Mouse (Mus musculus) MEL (cell line): ENCODE measurements around the gene Rec8. TPM values are rescaled to one million over a fixed set of nuclear protein-coding genes. Genes with fewer than 3 reads are reported as not detected.
A peak's percentile ranks its signal among the peaks of the same experiment; 100 is the strongest.

ENCODE experiments used
- DNase-seq: peaks from one replicate; pipeline ENCODE4 v3.0.0; 2011; ENCODE audit warnings: low read depth, low spot score
- H3K27ac ChIP-seq: 2 replicates; pipeline ENCODE4 v1.5.1; 2012; ENCODE audit warnings: low read depth, mild to moderate bottlenecking, control low read depth, low read length, moderate library complexity; ENCODE audit not compliant: control insufficient read depth
- H3K27me3 ChIP-seq, 2 experiments: fragments of 150-350 bp in 1 of 2; sonication (generic) in 1 of 2; 2 replicates each; pipeline ENCODE4 v1.6.1; 2012; ENCODE audit warnings: low read length in 2 of 2, mild to moderate bottlenecking in 2 of 2, improper control_type of control experiment in 1 of 2, moderate library complexity in 1 of 2; ENCODE audit not compliant: insufficient read depth in 2 of 2, control insufficient read depth in 1 of 2
- H3K36me3 ChIP-seq, 2 experiments: 2 replicates each; pipeline ENCODE4 v1.6.1; 2012 to 2014; ENCODE audit warnings: low read length in 2 of 2, improper control_type of control experiment in 1 of 2, inconsistent platforms in 1 of 2, mild to moderate bottlenecking in 1 of 2; ENCODE audit not compliant: insufficient read depth in 2 of 2, control insufficient read depth in 1 of 2
- H3K4me1 ChIP-seq, 2 experiments: fragments of 150-350 bp in 1 of 2; sonication (generic) in 1 of 2; 2 replicates each; pipeline ENCODE4 v1.6.1; 2012; ENCODE audit warnings: low read length in 2 of 2, improper control_type of control experiment in 1 of 2, mild to moderate bottlenecking in 1 of 2; ENCODE audit not compliant: insufficient read depth in 2 of 2, control insufficient read depth in 1 of 2
- H3K4me3 ChIP-seq, 2 experiments: fragments of 150-350 bp in 1 of 2; sonication (generic) in 1 of 2; 2 replicates each; pipeline ENCODE4 v1.5.1; 2012; ENCODE audit warnings: low read depth in 2 of 2, low read length in 2 of 2, mild to moderate bottlenecking in 2 of 2, moderate library complexity in 2 of 2, control low read depth in 1 of 2, improper control_type of control experiment in 1 of 2; ENCODE audit not compliant: control insufficient read depth in 1 of 2, insufficient read depth in 1 of 2
- H3K79me2 ChIP-seq: 2 replicates; pipeline ENCODE4 v1.6.1; 2012; ENCODE audit warnings: mild to moderate bottlenecking, low read length, moderate library complexity; ENCODE audit not compliant: control insufficient read depth, poor library complexity, insufficient read depth
- H3K9ac ChIP-seq: 2 replicates; pipeline ENCODE4 v1.6.1; 2012; ENCODE audit warnings: low read depth, mild to moderate bottlenecking, control low read depth, low read length, moderate library complexity; ENCODE audit not compliant: control insufficient read depth, poor library complexity, severe bottlenecking
- H3K9me3 ChIP-seq: fragments of 150-350 bp; sonication (generic); replicated peaks from 2 replicates; pipeline ENCODE4 v1.6.1; 2012; ENCODE audit warnings: mild to moderate bottlenecking, low read length, improper control_type of control experiment, moderate library complexity; ENCODE audit not compliant: insufficient read depth
- BHLHE40 ChIP-seq: IDR thresholded peaks from 2 replicates; pipeline ENCODE4 v1.6.1; 2012; ENCODE audit warnings: low read depth, mild to moderate bottlenecking, inconsistent platforms, low read length, improper control_type of control experiment, borderline replicate concordance
- CTCF ChIP-seq, 3 experiments: IDR thresholded peaks in 2 of 3; conservative IDR thresholded peaks in 1 of 3; 2 replicates each; pipeline ENCODE4 v1.5.1; 2011 to 2012; ENCODE audit warnings: low read length in 3 of 3, low read depth in 2 of 3, mild to moderate bottlenecking in 2 of 3, improper control_type of control experiment in 1 of 3, inconsistent platforms in 1 of 3, mixed read lengths in 1 of 3, moderate library complexity in 1 of 3; ENCODE audit not compliant: control insufficient read depth in 1 of 3, insufficient read depth in 1 of 3, poor library complexity in 1 of 3, severe bottlenecking in 1 of 3
- ELF1 ChIP-seq: IDR thresholded peaks from 2 replicates; pipeline ENCODE4 v1.6.1; 2014; ENCODE audit warnings: low read depth, mild to moderate bottlenecking, inconsistent platforms, low read length, improper control_type of control experiment, moderate library complexity
- ETS1 ChIP-seq: IDR thresholded peaks from 2 replicates; pipeline ENCODE4 v1.6.1; 2012; ENCODE audit warnings: low read depth, mild to moderate bottlenecking, inconsistent platforms, low read length, improper control_type of control experiment, moderate library complexity
- GABPA ChIP-seq: IDR thresholded peaks from 2 replicates; pipeline ENCODE4 v1.6.1; 2012; ENCODE audit warnings: low read depth, mild to moderate bottlenecking, inconsistent platforms, low read length, improper control_type of control experiment, moderate library complexity
- KAT2A ChIP-seq: conservative IDR thresholded peaks from 2 replicates; pipeline ENCODE4 v1.6.1; 2012; ENCODE audit warnings: low read depth, low read length, improper control_type of control experiment, inconsistent platforms
- MAFK ChIP-seq: IDR thresholded peaks from 2 replicates; pipeline ENCODE4 v1.6.1; 2011; ENCODE audit warnings: low read depth, mild to moderate bottlenecking, low read length, improper control_type of control experiment, borderline replicate concordance
- MXI1 ChIP-seq: IDR thresholded peaks from 2 replicates; pipeline ENCODE4 v1.6.1; 2011; ENCODE audit warnings: mild to moderate bottlenecking, low read depth, low read length, improper control_type of control experiment
- MYB ChIP-seq: IDR thresholded peaks from 2 replicates; pipeline ENCODE4 v1.6.1; 2011; ENCODE audit warnings: mild to moderate bottlenecking, low read depth, low read length, improper control_type of control experiment
- MYC ChIP-seq: IDR thresholded peaks from 2 replicates; pipeline ENCODE4 v1.6.1; 2011; ENCODE audit warnings: low read depth, mild to moderate bottlenecking, low read length, improper control_type of control experiment, moderate library complexity
- NELFE ChIP-seq: IDR thresholded peaks from 2 replicates; pipeline ENCODE4 v1.6.1; 2011; ENCODE audit warnings: low read depth, low read length, improper control_type of control experiment
- POLR2A ChIP-seq, 2 experiments: IDR thresholded peaks; 2 replicates each; pipeline ENCODE4 v1.6.1; 2011 to 2012; ENCODE audit warnings: low read length in 2 of 2, mild to moderate bottlenecking in 2 of 2, control low read depth in 1 of 2, improper control_type of control experiment in 1 of 2, low read depth in 1 of 2, moderate library complexity in 1 of 2; ENCODE audit not compliant: control insufficient read depth in 1 of 2, insufficient read depth in 1 of 2, poor library complexity in 1 of 2
- POLR2AphosphoS2 ChIP-seq: IDR thresholded peaks from 2 replicates; pipeline ENCODE4 v1.6.1; 2011; ENCODE audit warnings: low read length, improper control_type of control experiment
- RAD21 ChIP-seq: IDR thresholded peaks from 2 replicates; pipeline ENCODE4 v1.6.1; 2011; ENCODE audit warnings: mild to moderate bottlenecking, low read depth, low read length, improper control_type of control experiment
- TAL1 ChIP-seq: IDR thresholded peaks from 2 replicates; pipeline ENCODE4 v1.6.1; 2012; ENCODE audit warnings: mild to moderate bottlenecking, inconsistent platforms, low read length, moderate library complexity, mixed read lengths
- TBP ChIP-seq: IDR thresholded peaks from 2 replicates; pipeline ENCODE4 v1.8.0; 2011; ENCODE audit warnings: low read depth, low read length, improper control_type of control experiment
- USF1 ChIP-seq: IDR thresholded peaks from 2 replicates; pipeline ENCODE4 v1.6.1; 2014; ENCODE audit warnings: low read depth, mild to moderate bottlenecking, inconsistent platforms, low read length, improper control_type of control experiment, moderate library complexity
- ZC3H11A ChIP-seq: IDR thresholded peaks from 2 replicates; pipeline ENCODE4 v1.6.1; 2012; ENCODE audit warnings: low read depth, mild to moderate bottlenecking, inconsistent platforms, low read length, improper control_type of control experiment
- ZNF384 ChIP-seq: IDR thresholded peaks from 2 replicates; pipeline ENCODE4 v1.6.1; 2012; ENCODE audit warnings: low read depth, mild to moderate bottlenecking, inconsistent platforms, low read length, improper control_type of control experiment
- polyA plus RNA-seq, 2 experiments: library from polyadenylated mRNA; stranded (reverse) in 1 of 2; unstranded in 1 of 2; fragments of >175 nt in 1 of 2; fragments of >200 nt in 1 of 2; gene quantifications; 2 replicates each; pipeline versions ENCODE4 v1.2.1 to v1.2.4; 2012; ENCODE audit warnings: low replicate concordance in 2 of 2, low read depth in 1 of 2; ENCODE audit not compliant: insufficient read length in 2 of 2, insufficient read depth in 1 of 2, missing spikeins in 1 of 2
- total RNA-seq: library from RNA; depleted of rRNA; stranded (reverse); fragments of 300-350 nt; gene quantifications from 2 replicates; pipeline ENCODE4 v1.2.3, GENCODE M21; 2012

Gene Rec8
- total and polyA plus RNA-seq, 3 experiments, result 1.5 to 2.5 TPM; not detected in 1

DNA sequence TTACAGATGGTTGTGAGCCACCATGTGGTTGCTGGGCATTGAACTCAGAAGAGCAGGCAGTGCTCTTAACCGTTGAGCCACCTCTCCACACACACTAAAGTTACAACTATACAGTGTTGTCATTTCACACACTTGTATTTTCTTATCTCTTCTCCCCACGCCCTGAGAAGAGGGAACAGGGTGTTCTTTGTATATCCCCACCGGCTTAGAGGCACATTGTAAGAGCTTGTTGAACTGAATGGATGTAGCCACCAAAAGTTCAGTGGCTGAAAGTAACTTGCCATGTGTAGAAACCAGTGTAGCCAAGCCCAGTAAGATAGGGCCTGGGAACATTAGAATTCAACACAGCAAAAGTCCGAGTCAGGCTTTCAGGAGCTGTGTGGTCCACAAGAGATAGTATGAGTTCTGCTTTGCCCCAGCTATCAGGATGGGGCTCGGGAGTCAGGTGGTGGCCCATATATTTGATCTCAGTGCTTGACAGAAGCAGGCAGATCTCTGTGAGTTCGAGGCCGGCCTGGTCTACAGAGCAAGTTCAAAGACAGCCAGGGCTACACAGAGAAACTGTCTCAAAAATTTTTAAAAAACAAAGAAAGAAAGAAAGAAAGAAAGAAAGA is 3.2 kb upstream of the Rec8 start (continued):
- no peak for TF ChIP-seq CTCF (IDR thresholded peaks at IDR 0.05 in 2 of 3, conservative IDR thresholded peaks at IDR 0.05 in 1 of 3; ENCODE audit: control insufficient read depth in 1 of 3, insufficient read depth in 1 of 3, low read depth in 2 of 3, low read length in 3 of 3, poor library complexity in 1 of 3, severe bottlenecking in 1 of 3)
- no peak for TF ChIP-seq GABPA
- TF ChIP-seq POLR2AphosphoS2, result no peak
- TF ChIP-seq ZC3H11A, result no peak

DNA sequence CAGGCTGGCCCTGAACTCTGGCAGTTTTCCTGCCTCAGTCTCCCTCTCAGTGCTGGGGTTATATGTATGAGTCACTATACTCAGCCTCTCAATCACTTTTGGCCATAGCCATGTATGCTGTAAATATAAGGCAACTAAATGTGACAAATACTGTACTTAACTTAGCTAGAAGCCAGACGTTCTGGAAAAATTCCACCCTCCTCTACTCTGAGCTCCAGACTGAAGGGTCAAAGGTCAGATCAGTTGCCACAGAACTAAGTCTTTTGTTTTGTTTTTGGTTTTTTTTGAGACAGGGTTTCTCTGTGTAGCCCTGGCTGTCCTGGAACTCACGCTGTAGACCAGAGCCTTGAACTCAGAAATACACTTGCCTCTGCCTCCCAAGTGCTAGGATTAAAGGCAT is 2.0 kb upstream of the Rec8 start:
- Histone ChIP-seq H3K27ac (no peak overlapping the region), H3K79me2 (no peaks in the 10 kb centered on the region), H3K9me3 (no peaks in the 10 kb centered on the region), H3K9ac (no peak overlapping the region), H3K4me3 (no peak overlapping the region), H3K36me3 (peaks cover 0 to 27% of the 10 kb centered on the region in 2 experiments; a peak in 2 of 4 replicates), H3K27me3 (no peaks in the 10 kb centered on the region), H3K4me1 (peaks cover 11 to 51% of the 10 kb centered on the region in 2 experiments)
- no peak for TF ChIP-seq POLR2A (IDR thresholded peaks at IDR 0.05; ENCODE audit: control insufficient read depth in 1 of 2, insufficient read depth in 1 of 2, low read depth in 1 of 2, low read length in 2 of 2, poor library complexity in 1 of 2)
- TF ChIP-seq RAD21, result no peak
- no peak for TF ChIP-seq MAFK
- no peak for TF ChIP-seq MXI1
- TF ChIP-seq ETS1, result no peak
- TF ChIP-seq MYC, result no peak
- no peak for TF ChIP-seq KAT2A
- TF ChIP-seq USF1, result no peak
- no peak for TF ChIP-seq TBP
- no peak for TF ChIP-seq TAL1
- TF ChIP-seq ELF1, result no peak
- TF ChIP-seq NELFE, result no peak; the same call in 1 of the 2 replicates
- no peak for TF ChIP-seq MYB
- no peak for TF ChIP-seq BHLHE40
- DNase-seq, result no peak

DNA sequence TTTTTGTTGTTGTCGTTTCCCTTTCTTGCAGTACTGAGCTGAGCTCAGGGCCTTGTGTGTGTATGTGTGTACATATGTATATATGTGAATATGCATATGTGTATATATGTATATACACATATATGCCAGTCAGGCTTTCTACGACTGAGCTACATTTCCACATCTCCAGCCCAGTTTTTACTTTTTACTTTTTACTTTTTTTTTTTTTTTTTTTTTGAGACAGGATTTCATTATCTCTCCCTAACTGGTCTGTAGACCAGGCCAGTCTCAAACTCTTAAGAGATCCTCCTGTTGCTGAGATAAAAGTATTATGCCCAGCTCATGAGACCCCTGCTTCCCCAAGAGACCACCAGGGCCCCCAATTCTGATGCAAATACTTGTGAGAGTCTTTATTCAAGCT is 993 bp upstream of the Rec8 start:
- peaks cover 11 to 51% of the 10 kb centered on the region in 2 experiments for H3K4me1 ChIP-seq
- H3K4me3 ChIP-seq, result no peak overlapping the region
- no peaks in the 10 kb centered on the region for H3K9me3 ChIP-seq
- H3K27ac ChIP-seq, result no peak overlapping the region
- H3K79me2 ChIP-seq, result no peaks in the 10 kb centered on the region
- no peak overlapping the region for H3K9ac ChIP-seq
- DNase-seq, result no peak
- H3K36me3 ChIP-seq, result peaks cover 0 to 27% of the 10 kb centered on the region in 2 experiments; a peak in 2 of 4 replicates
- H3K27me3 ChIP-seq, result no peaks in the 10 kb centered on the region
- TF ChIP-seq ZNF384, result peak; percentile 96
- TF ChIP-seq MYC, result no peak
